Mouse (Mus musculus) lung, adult 2 months (tissue): ENCODE results near the gene Plcd3.

Experiments
- CTCF ChIP-seq: fragments of 200-500 bp; IDR thresholded peaks from 2 replicates; pipeline ENCODE4 v1.5.1; 2011; ENCODE audit warnings: mild to moderate bottlenecking, low read length, control low read depth; ENCODE audit not compliant: insufficient read depth
- POLR2A ChIP-seq: fragments of 200-500 bp; IDR thresholded peaks from 2 replicates; pipeline ENCODE4 v1.6.1; 2011; ENCODE audit warnings: low read depth, mild to moderate bottlenecking, control low read depth, low read length, borderline replicate concordance; ENCODE audit errors: extremely low read depth

DNA sequence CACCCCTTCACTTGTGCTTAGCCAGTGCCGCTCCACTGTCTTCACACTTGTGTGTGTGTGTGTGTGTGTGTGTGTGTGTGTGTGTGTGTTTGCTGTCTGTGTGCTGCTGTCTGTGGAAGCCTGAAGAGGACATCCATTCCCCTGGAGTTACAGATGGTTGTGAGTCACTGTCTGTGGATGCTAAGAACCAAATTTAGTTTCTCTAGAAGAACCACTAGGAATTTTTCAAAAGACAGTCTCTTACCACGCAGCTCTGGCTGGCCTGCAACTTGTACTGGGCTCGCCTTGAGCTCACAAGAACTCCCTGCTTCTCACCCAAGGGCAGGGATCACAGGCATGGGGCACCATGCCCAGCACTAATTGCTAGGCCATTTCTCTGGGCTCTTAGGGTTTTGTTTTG is 68.4 kb downstream of the Plcd3 start:
- TF ChIP-seq POLR2A: no peak
- no peak for TF ChIP-seq CTCF
